Mouse (Mus musculus): ENCODE results near the gene Stk10. TPM values are rescaled to one million over a fixed set of nuclear protein-coding genes. Genes with fewer than 3 reads are reported as not detected.

The Stk10 gene
- total RNA-seq, 2 experiments from 2014 or later, result 12.8 to 15.7 TPM

GRCm38 (mm10) chr11:32549236-32549635 lies 16.1 kb downstream of the Stk10 start:
- no peak for ATAC-seq (replicated peaks; ENCODE audit: poor library complexity)

- no peak for ATAC-seq (replicated peaks; ENCODE audit: poor library complexity)
Measured at GRCm38 (mm10) chr11:32550102-32550501, 17.0 kb downstream of the Stk10 start.

DNA sequence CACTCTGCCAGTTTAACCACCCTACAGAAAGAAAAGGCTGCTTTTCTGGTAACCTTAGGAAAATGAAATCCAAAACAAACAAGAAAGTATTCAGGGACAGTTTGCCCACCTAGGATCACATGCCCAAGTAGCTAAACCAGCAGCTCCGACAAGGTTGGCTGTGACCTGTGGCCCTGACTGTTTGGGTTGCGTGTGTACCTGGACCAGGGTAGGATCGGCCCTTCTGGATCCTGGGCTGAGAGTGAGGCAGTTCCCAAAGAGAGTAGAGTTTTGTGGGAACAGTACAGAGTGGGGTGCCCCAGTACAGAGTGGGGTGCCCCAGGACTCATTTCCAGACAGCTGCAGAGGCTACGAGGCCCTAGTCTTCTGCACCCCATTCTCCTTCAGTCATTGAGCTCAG lies 18.0 kb downstream of the Stk10 start:
- ATAC-seq (replicated peaks; ENCODE audit: poor library complexity), result no peak

GRCm38 (mm10) chr11:32551579-32552297 lies 18.6 kb downstream of the Stk10 start:
- ATAC-seq (replicated peaks; ENCODE audit: poor library complexity), result no peak

GRCm38 (mm10) chr11:32552401-32553090 lies 19.4 kb downstream of the Stk10 start:
- 0 out of 2 replicates have a peak, but pooled peaks have one; percentile 24 for ATAC-seq (replicated peaks; ENCODE audit: poor library complexity)

- ATAC-seq (replicated peaks; ENCODE audit: poor library complexity), result peak; percentile 63
Measured at GRCm38 (mm10) chr11:32553311-32554140, 20.4 kb downstream of the Stk10 start.

GRCm38 (mm10) chr11:32554141-32555091 lies 21.3 kb downstream of the Stk10 start:
- ATAC-seq (replicated peaks; ENCODE audit: poor library complexity), result peak; percentile 51

DNA sequence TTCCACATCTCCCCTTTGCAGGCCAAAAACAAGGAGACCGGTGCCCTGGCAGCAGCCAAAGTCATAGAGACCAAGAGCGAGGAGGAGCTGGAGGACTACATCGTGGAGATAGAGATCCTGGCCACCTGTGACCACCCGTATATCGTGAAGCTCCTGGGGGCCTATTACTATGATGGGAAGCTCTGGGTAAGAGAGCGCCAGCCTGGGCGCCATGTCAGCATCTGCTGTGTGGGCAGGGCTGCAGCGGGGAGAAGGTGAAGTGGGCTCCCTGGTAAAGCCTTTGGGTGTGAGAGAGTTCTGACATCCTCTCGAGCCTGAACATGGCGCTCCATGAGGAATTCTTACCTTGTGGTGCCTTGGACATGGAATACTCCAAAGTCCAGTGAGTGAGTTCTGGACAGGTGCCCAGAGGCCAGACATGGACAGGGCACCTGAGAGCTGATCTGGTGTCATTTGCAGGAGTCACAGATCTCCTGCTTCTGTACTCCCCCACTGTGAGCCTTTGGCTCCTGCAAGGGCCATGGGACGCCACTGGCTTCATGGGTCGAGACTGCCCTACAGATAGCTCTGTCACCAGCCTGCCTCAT lies 22.1 kb downstream of the Stk10 start:
- ATAC-seq (replicated peaks; ENCODE audit: poor library complexity), result no peak

DNA sequence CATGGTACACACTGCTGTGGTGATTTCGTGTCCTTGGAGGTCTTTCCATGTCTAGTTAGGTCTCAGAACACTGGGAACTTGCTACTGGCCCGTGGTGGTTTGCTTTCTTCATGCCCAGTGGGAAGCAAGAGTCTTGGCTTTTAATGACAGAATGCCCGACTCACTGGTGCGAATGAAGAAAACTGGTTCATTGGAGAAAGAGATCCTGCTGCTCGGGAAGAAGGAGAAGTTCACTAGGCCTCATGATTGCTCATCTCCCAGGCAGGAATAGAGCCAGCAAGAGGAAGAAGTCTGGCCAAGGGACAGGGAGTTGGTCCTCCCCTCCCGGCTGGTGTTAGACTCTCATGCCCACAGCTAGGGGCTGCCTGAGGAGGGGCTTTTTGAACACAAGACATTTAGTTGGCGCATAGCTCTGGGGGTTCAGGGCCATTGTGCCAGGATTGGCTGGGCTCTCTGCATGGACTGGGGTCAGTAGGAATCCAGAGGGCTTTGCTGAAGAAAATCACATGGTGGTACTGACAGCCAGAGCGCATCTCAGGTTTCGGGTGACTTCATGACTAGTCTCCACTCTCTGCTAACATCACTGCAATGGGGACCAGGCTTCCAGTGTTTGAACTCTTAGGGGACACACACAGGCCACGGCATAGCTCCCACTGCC lies 23.4 kb downstream of the Stk10 start:
- no peak for ATAC-seq (replicated peaks; ENCODE audit: poor library complexity)

GRCm38 (mm10) chr11:32558026-32558425 lies 24.9 kb downstream of the Stk10 start:
- no peak for ATAC-seq (replicated peaks; ENCODE audit: poor library complexity)

GRCm38 (mm10) chr11:32558677-32559076 lies 25.6 kb downstream of the Stk10 start:
- peak; percentile 40 for ATAC-seq (replicated peaks; ENCODE audit: poor library complexity)

- ATAC-seq (replicated peaks; ENCODE audit: poor library complexity), result no peak
Measured at GRCm38 (mm10) chr11:32560015-32560770, 27.1 kb downstream of the Stk10 start.

GRCm38 (mm10) chr11:32561465-32562355 lies 28.6 kb downstream of the Stk10 start:
- ATAC-seq (replicated peaks; ENCODE audit: poor library complexity), result peak; percentile 19

DNA sequence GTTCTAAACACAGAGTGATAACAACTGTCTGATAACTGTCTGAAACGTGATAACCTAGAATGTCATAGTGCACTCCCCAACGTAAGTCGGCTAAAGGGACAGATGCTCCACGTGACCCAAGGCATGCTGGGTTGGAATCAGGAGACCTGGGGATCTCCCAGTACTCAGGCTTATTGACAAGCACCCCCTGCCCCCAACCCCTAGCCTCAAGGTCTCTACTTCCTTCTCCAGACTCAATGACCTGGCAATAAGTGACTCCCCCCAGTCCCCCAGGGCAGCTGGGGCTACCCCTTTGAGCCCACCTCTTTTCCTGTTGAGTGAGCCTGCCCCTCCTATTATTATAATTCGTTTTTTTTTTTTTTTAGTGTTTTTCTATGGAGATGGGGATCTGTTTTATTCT lies 29.6 kb downstream of the Stk10 start:
- ATAC-seq (replicated peaks; ENCODE audit: poor library complexity), result no peak

- peak; percentile 51 for ATAC-seq (replicated peaks; ENCODE audit: poor library complexity)
Measured at GRCm38 (mm10) chr11:32563660-32564059, 30.6 kb downstream of the Stk10 start.

DNA sequence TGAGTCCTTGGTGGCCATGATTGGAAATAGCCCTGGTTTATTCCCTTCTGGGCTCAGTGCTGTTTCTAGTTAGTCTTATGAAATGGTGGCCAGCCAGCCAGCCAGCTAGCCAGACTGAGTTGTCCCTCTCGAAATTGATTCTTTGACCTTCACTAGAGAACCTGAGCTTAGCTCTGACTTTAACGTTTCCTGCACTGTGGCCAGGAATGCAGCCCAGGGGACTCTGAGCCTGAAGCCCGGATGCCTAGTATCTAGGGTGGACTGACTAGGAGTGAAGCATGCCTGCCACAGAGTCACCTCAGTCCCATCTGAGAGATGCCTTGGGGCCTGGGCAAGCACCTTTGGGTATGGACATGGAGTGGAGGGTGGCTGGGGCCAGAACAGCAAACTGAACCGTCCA lies 31.5 kb downstream of the Stk10 start:
- ATAC-seq (replicated peaks; ENCODE audit: poor library complexity), result no peak

DNA sequence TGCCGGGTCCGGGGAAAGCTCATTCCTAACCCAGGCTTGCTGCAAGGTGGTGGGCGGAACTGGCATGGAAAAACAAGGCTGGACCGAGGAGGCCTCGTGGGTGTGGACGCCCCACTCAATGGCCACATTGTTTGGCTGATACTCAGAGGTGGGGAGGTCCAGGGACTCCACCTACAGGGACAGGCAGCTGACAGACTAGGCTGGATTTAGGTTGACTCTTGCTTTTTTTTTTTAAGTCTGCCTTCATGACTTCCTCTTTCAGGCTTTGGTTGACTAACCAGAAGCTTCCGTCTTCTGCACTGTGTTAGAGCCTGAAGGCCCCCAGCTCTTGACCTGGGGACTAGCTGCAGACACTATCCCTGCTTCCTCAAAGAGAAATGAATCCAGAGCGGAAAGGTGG lies 32.0 kb downstream of the Stk10 start:
- peak; percentile 79 for ATAC-seq (replicated peaks; ENCODE audit: poor library complexity)

DNA sequence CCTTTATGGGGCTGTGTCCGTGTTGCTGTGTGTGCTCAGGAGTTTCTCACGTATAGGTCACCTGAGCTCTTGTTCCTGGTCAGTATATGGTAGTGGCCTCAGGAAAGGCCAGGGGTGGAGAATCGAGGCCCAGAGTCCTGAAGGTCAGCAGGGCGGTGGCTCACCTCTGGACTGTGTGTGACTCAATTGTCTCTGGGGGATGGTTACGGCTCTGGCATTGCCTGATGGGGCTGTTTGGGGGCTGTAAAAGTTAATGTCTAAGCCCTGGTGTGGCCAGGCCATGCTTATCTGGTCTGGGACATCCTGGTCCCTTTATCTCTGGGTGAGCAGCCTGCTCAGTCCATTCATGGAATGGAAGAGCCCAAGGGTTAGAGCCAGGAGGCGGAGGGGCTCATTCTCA lies 33.1 kb downstream of the Stk10 start:
- no peak for ATAC-seq (replicated peaks; ENCODE audit: poor library complexity)

All from megakaryocyte progenitor cell, adult 5-6 weeks (primary cell).